Mouse (Mus musculus) midbrain, embryonic 16.5 days (tissue): Measurements from ENCODE around the gene Syt16. TPM values are rescaled to one million over a fixed set of nuclear protein-coding genes. Genes with fewer than 3 reads are reported as not detected.

Source experiments
- ATAC-seq: fragments of 200-750 bp; cut with Nextera tagmentation; 2 replicates; pipeline ENCODE4 v1.8.0; 2017; ENCODE audit warnings: moderate TSS enrichment
- H3K27ac ChIP-seq: fragments of 300-500 bp; sonication (generic); 2 replicates; pipeline ENCODE4 v1.5.1; 2014; ENCODE audit warnings: mild to moderate bottlenecking, low read length, mixed read lengths
- H3K27me3 ChIP-seq: fragments of 300-500 bp; sonication (generic); 2 replicates; pipeline ENCODE4 v1.6.1; 2014; ENCODE audit warnings: low read depth, low read length, mixed read lengths; ENCODE audit not compliant: control insufficient read depth, insufficient read depth
- H3K36me3 ChIP-seq: fragments of 300-500 bp; sonication (generic); 2 replicates; pipeline ENCODE4 v1.6.1; 2014; ENCODE audit warnings: mild to moderate bottlenecking, low read length, moderate library complexity, mixed read lengths; ENCODE audit not compliant: control insufficient read depth, insufficient read depth
- H3K4me1 ChIP-seq: fragments of 300-500 bp; sonication (generic); 2 replicates; pipeline ENCODE4 v1.6.1; 2014; ENCODE audit warnings: mild to moderate bottlenecking, low read length, mixed read lengths; ENCODE audit not compliant: control insufficient read depth, insufficient read depth
- H3K4me2 ChIP-seq: fragments of 300-500 bp; sonication (generic); 2 replicates; pipeline ENCODE4 v1.6.1; 2014; ENCODE audit warnings: mild to moderate bottlenecking, low read length, mixed read lengths
- H3K4me3 ChIP-seq: fragments of 300-500 bp; sonication (generic); 2 replicates; pipeline ENCODE4 v1.5.1; 2014; ENCODE audit warnings: low read depth, mild to moderate bottlenecking, low read length, moderate library complexity, mixed read lengths
- H3K9ac ChIP-seq: fragments of 300-500 bp; sonication (generic); 2 replicates; pipeline ENCODE4 v1.6.1; 2014; ENCODE audit warnings: low read depth, low read length, mixed read lengths
- H3K9me3 ChIP-seq: fragments of 300-500 bp; sonication (generic); replicated peaks from 2 replicates; pipeline ENCODE4 v1.6.1; 2014; ENCODE audit warnings: mild to moderate bottlenecking, low read length, mixed read lengths; ENCODE audit not compliant: control insufficient read depth, poor library complexity, severe bottlenecking
- WGBS: fragments of 180-500 bp; shearing (Covaris S2); extraction: QIAGEN DNeasy Blood & Tissue Kit; methylation state at CpG from one replicate; pipeline ENCODE4 v1.1.7; 2014; 5-methylcytosine and 5-hydroxymethylcytosine counted together
- polyA plus RNA-seq: library from polyadenylated mRNA; unstranded; fragments of >200 nt; fragmentation: Nextera tagmentation; extraction: Ambion mirVana; gene quantifications from 2 replicates; pipeline ENCODE4 v1.2.1, GENCODE M21; 2015

Syt16 gene
- polyA plus RNA-seq, 1 experiment from 2014 or later = 101 TPM

DNA sequence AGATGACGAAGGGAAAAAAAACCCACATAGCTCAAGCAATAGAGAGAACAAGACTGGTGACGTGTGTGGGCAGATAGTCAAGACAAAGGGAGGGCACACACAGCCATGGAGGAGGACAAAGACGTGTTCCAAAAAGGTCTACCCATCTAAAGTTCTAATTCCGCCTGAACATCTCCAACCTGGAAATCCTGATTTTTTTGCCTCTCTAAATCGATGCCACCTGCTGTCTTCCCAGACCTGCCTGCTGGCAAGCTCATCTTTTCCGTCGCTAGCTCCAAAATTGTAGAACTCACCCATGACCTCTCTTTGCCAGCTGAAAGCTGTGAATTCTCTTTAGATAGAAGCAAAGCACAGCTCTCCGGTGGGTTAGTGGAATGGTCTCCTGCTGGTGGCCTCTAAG, 238.7 kb downstream of the Syt16 start:
- Histone ChIP-seq H3K36me3 (peaks cover 4% of the 10 kb centered on the region; the same call in 1 of the 2 replicates), H3K9ac (no peak overlapping the region), H3K4me2 (no peak overlapping the region), H3K27me3 (no peaks in the 10 kb centered on the region), H3K4me3 (no peak overlapping the region), H3K4me1 (0 out of 2 replicates have a peak, but pooled peaks cover 3% of the 10 kb centered on the region), H3K27ac (no peak overlapping the region), H3K9me3 (no peaks in the 10 kb centered on the region)
- 82% methylated on average over 8 of the region's 8 CpGs for WGBS
- no peak for ATAC-seq

DNA sequence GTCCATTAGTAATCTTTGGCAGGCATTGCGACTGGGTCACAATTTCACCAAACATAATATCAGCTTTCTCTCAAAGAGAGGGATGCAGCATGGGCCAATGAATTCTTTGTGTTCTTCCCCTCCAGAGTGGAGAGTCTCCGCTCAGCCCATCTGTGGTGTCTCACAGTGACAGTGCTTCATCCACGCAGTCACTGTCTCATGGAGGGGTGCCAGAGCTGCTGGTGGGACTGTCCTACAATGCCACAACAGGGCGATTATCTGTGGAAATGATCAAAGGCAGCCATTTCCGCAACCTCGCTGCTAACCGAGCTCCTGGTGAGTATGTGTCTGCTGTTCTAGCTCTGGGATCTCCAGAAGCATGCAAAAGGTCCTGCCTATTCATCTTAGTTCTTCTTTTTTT, 240.6 kb downstream of the Syt16 start:
- peaks cover 4% of the 10 kb centered on the region; the same call in 1 of the 2 replicates for H3K36me3 ChIP-seq
- no peak for ATAC-seq
- H3K4me2 ChIP-seq = no peak overlapping the region
- no peaks in the 10 kb centered on the region for H3K4me1 ChIP-seq
- no peaks in the 10 kb centered on the region for H3K27me3 ChIP-seq
- H3K4me3 ChIP-seq = no peak overlapping the region
- H3K9me3 ChIP-seq = no peaks in the 10 kb centered on the region
- no peak overlapping the region for H3K9ac ChIP-seq
- H3K27ac ChIP-seq = no peak overlapping the region
- 68% methylated on average over 7 of the region's 7 CpGs for WGBS

DNA sequence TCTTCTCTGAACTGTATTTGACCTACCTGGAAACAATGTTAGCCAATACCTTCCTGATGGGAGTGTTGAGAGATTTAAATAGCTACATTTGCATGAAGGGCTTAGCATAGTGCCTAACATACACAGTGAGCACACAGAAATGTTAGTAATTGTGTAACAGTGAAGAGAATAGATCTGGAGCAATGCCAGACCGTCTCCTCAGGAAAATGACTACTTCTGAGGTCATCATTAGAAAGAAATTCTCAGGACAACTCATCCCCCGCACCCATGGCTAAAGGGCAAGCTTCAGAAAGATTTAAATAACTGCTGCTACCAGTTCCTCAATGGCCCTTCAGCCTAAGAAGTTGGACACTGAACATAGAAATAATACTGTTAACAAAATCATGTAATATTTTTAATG, 241.3 kb downstream of the Syt16 start:
- Histone ChIP-seq H3K27ac (no peak overlapping the region), H3K9me3 (no peaks in the 10 kb centered on the region), H3K4me3 (no peak overlapping the region), H3K27me3 (no peaks in the 10 kb centered on the region), H3K9ac (no peak overlapping the region), H3K36me3 (peaks cover 4% of the 10 kb centered on the region; the same call in 1 of the 2 replicates), H3K4me2 (no peak overlapping the region), H3K4me1 (no peaks in the 10 kb centered on the region)
- WGBS = 79% methylated on average over 2 of the region's 2 CpGs
- no peak for ATAC-seq

DNA sequence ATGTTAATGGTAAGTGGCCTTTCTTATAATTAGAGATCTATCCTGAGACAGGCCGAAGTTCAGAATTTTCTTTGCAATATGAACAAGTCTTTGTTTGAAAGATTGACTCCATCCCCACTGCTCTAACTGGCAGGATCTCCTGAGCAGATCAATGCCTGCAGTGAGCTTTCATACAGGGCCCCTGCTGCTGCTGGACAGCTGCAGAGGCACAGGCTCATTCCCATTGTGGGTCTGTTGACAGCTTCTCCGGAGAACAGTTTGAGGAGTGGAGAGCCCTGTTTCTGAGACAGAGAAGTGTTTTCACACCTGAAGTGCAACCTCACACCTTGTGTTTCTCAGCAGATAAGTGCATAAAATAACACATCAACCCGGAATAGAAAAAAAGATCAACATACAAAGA, 267.4 kb downstream of the Syt16 start:
- no peak for ATAC-seq
- peaks cover 4% of the 10 kb centered on the region for H3K36me3 ChIP-seq
- 50% methylated on average over 3 of the region's 3 CpGs for WGBS
- H3K4me3 ChIP-seq = no peak overlapping the region
- no peaks in the 10 kb centered on the region for H3K4me1 ChIP-seq
- no peaks in the 10 kb centered on the region for H3K9me3 ChIP-seq
- no peaks in the 10 kb centered on the region for H3K27me3 ChIP-seq
- no peak overlapping the region for H3K4me2 ChIP-seq
- H3K9ac ChIP-seq = no peak overlapping the region
- peak overlapping the region; percentile 38; the same call in 1 of the 2 replicates for H3K27ac ChIP-seq

DNA sequence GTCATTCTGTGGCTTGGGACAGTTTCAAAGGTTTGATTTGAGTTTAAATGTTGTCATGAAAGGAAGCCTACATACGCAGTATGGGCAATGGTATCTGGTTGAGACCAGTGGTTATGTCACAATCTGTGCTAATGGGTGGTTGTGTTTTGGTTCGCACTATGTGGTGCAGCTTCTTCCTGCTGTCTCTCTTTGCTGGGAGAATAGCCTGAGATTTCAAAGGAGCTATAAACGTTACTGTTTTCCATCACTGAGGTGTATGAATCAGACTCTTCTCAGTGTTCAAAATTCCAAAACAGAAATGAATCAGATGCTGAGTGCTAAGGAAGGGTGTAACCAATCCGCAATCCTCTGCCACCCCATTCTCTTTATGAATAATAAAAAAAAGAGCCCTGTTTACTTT, 269.6 kb downstream of the Syt16 start:
- Histone ChIP-seq H3K4me1 (no peaks in the 10 kb centered on the region), H3K36me3 (peaks cover 4% of the 10 kb centered on the region), H3K9ac (no peak overlapping the region), H3K9me3 (no peaks in the 10 kb centered on the region), H3K4me3 (no peak overlapping the region), H3K27ac (no peak overlapping the region), H3K4me2 (no peak overlapping the region), H3K27me3 (no peaks in the 10 kb centered on the region)
- ATAC-seq = no peak
- WGBS = 96% methylated on average over 4 of the region's 4 CpGs

DNA sequence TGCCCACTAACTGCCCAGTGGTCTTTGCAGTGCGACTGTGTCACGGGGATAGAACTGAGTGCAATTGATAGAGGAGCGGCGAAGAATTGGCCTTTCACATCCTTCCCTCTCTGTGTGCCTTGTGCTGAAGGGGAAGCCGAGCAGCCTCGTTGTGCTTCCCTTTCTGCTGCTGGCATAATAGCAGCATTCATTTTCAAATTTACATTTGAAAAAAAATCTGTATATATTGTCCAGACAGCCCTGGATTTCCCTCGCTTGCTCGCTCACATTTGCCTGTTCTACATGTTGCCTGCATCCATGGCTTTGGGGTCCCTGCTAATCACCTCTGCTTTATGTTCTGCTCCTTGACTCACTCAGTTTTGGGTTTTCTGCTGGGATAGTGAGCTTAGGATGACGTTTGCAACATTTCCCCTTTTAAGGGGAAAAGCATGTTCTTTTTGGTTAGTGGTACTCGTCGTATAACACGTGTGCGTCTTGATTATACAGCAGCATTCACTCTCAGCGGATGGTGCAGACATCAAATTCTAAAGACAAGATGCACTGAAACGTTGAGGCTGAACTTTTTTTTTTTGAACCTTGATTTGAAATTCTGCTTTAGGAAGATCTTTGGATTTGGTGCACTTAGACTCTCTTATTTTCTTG, 271.3 kb downstream of the Syt16 start:
- H3K4me3 ChIP-seq = no peak overlapping the region
- no peak overlapping the region for H3K27ac ChIP-seq
- H3K4me1 ChIP-seq = no peaks in the 10 kb centered on the region
- no peak for ATAC-seq
- no peak overlapping the region for H3K4me2 ChIP-seq
- no peaks in the 10 kb centered on the region for H3K27me3 ChIP-seq
- H3K9ac ChIP-seq = no peak overlapping the region
- H3K36me3 ChIP-seq = peaks cover 4% of the 10 kb centered on the region
- H3K9me3 ChIP-seq = no peaks in the 10 kb centered on the region
- 58% methylated on average over 15 of the region's 15 CpGs for WGBS

DNA sequence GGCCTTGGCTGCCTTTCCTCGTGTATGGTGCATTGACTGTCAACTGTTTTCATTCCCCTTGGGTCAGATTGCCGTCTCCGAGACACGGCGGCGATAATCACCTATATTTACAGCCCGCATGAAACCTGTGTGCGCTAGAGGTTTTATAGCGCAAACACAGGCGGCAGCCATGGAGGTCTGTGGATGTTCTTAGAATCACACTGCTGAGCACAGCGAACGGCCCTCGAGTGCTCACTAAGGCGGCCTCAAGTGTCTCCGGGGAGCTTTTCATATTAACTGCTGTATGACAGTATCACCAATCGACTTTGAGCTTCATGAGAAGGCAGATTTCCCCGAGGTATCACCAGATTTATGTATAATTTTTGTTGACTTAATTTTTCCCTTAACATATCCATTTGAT, 275.1 kb downstream of the Syt16 start:
- Histone ChIP-seq H3K9ac (no peak overlapping the region), H3K27me3 (no peaks in the 10 kb centered on the region), H3K9me3 (no peaks in the 10 kb centered on the region), H3K36me3 (no peaks in the 10 kb centered on the region; the same call in 1 of the 2 replicates), H3K4me1 (no peaks in the 10 kb centered on the region), H3K27ac (no peak overlapping the region), H3K4me3 (no peak overlapping the region), H3K4me2 (no peak overlapping the region)
- WGBS = 93% methylated on average over 17 of the region's 17 CpGs
- ATAC-seq = no peak

DNA sequence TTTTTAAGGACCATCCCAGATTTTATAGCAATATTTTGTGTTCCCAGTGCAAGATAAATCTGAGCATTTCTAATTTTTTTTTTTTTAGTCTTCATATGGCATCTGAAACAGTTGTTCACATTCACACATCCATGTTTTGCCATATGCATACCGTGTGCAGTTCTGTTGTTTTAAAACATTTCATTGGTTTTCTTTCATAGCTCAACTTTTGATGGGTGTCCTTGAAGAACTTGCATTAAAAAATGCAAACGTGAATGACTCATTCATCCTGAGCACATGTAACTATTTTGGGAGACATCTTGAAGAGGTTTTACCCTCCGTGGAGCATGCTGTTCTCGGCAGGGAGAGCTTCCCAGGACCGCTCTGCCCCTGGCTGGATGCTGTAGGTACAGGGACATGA, 279.8 kb downstream of the Syt16 start:
- Histone ChIP-seq H3K4me1 (no peaks in the 10 kb centered on the region), H3K4me3 (no peak overlapping the region), H3K27me3 (no peaks in the 10 kb centered on the region), H3K36me3 (no peaks in the 10 kb centered on the region), H3K9ac (no peak overlapping the region), H3K9me3 (0 out of 2 replicates have a peak, but pooled peaks cover 4% of the 10 kb centered on the region), H3K27ac (no peak overlapping the region), H3K4me2 (no peak overlapping the region)
- WGBS = 92% methylated on average over 5 of the region's 5 CpGs
- ATAC-seq = no peak

DNA sequence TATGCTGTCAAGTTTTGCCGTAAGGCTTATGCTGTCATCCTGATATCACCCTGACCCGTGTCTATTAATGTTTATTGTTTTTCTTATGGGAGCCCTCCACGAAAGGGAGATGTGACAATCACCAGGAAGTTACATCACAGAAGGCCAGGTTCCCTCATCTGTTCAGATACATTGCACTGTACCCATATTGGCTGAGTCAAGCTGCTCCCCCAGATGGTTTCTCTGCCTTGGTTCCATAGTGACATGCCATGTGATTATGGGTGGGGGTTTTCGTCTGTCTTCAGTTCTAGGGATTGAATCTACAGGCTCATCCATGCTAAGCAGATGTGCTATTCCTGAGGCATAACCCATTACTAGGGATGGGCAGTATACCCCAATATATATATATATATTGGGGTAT, 283.9 kb downstream of the Syt16 start:
- H3K36me3 ChIP-seq = no peaks in the 10 kb centered on the region
- H3K27me3 ChIP-seq = no peaks in the 10 kb centered on the region
- H3K27ac ChIP-seq = no peak overlapping the region
- H3K9ac ChIP-seq = no peak overlapping the region
- ATAC-seq = no peak
- H3K4me2 ChIP-seq = no peak overlapping the region
- H3K9me3 ChIP-seq = 0 out of 2 replicates have a peak, but pooled peaks cover 4% of the 10 kb centered on the region
- no peak overlapping the region for H3K4me3 ChIP-seq
- 81% methylated on average over 4 of the region's 4 CpGs for WGBS
- H3K4me1 ChIP-seq = peaks cover 10% of the 10 kb centered on the region
